Mouse (Mus musculus) bone marrow macrophage, adult 2 months (primary cell): ENCODE data around the gene Adig. TPM values are rescaled to one million over a fixed set of nuclear protein-coding genes. Genes with fewer than 3 reads are reported as not detected.

Experiments
- H3K27ac ChIP-seq: 2 replicates; pipeline ENCODE4 v1.5.1; 2012; ENCODE audit warnings: low read depth, low read length; ENCODE audit not compliant: insufficient read depth
- H3K4me1 ChIP-seq: 2 replicates; pipeline ENCODE4 v1.6.1; 2012; ENCODE audit warnings: low read length; ENCODE audit not compliant: control insufficient read depth, insufficient read depth
- H3K4me3 ChIP-seq: 2 replicates; pipeline ENCODE4 v1.5.1; 2012; ENCODE audit warnings: mild to moderate bottlenecking, low read length, moderate library complexity; ENCODE audit not compliant: insufficient read depth
- CTCF ChIP-seq: IDR thresholded peaks from 2 replicates; pipeline ENCODE4 v1.5.1; 2012; ENCODE audit warnings: low read depth, mild to moderate bottlenecking, low read length, moderate library complexity
- POLR2A ChIP-seq: IDR thresholded peaks from 2 replicates; pipeline ENCODE4 v1.6.1; 2012; ENCODE audit warnings: mild to moderate bottlenecking, low read depth, low read length, borderline replicate concordance
- polyA plus RNA-seq: library from polyadenylated mRNA; stranded (reverse); fragments of >200 nt; gene quantifications from 2 replicates; pipeline ENCODE4 v1.2.4, GENCODE M21; 2012; ENCODE audit not compliant: missing spikeins, insufficient read depth, insufficient read length

Adig gene
- not detected in 2 replicates for polyA plus RNA-seq

DNA sequence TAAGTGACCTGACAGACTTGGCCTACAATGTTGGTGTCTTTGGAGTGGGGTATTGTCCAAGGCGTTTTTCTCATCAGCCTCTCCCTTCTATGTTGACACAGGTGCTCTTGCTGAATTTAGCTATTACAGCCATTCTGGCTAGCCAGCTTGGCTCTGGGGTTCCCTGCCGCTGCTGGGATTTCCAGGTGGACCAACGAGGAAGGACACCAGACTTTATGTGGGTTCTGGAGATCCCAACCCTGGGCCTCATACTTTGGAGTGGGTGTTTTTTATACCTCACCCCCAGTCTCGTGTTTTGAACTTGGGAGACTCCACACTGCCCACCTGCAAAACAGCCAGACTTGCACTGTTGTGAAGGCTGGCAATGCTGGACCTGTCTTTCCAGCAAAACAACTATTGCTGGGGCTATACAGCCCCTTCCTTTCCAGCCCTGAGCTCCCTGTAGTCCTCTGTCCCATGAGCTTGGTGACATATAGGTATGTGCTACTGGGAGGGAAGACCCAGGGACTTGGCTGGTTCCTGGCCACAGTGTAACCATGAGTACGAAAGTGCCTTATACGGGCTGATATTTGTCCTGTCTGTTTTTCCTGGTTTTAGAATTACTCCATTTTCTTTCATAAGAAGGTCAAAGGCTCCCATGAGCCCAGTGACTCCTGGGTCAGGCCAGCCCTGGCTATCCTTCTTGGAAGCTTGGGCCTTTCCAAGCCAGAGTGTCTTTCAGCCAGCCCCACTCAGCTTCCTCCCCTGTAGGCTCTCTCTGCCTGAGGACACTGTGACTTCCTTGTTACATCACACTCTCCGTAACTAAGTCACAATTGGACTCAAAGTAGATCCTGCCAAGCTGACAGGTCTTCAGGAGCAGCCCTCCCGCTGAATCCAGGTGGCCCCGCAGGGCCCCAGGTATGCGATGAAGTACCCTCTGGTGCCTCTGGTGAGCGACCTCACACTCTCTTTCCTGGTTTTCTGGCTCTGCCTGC lies at the start of gene Adig:
Gene Adig (plus strand): TSS at position 777 of the 977 bp plus-strand sequence.
- no peak for TF ChIP-seq CTCF
- TF ChIP-seq POLR2A, result no peak
- no peak within 1 kb of the TSS for H3K4me3 ChIP-seq
- peaks cover 2% of the 10 kb centered on the region; the same call in 1 of the 2 replicates for H3K4me1 ChIP-seq
- no peak within 1 kb of the TSS for H3K27ac ChIP-seq

DNA sequence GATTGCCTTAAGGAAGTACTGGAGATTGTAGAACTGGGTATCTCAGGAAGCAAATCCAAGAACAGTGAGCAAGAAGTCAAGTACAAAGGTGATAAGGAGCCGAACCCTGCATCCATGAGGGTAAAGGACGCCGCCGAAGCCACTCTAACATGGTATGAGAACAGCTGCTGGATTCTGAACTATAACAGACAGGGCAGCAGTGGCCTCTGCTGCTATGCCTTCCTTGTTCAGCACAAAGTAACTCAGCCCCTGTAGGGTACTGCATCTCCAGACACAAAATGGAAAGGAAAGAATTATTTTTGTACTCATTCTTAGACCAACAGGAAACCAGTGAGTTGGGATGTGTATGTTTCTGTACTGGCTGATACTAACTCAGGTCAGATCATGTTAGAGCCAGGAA lies 46.0 kb upstream of the Adig start:
- Histone ChIP-seq H3K27ac (no peak overlapping the region), H3K4me1 (no peaks in the 10 kb centered on the region), H3K4me3 (no peak overlapping the region)
- TF ChIP-seq POLR2A (no peak), CTCF (no peak)

DNA sequence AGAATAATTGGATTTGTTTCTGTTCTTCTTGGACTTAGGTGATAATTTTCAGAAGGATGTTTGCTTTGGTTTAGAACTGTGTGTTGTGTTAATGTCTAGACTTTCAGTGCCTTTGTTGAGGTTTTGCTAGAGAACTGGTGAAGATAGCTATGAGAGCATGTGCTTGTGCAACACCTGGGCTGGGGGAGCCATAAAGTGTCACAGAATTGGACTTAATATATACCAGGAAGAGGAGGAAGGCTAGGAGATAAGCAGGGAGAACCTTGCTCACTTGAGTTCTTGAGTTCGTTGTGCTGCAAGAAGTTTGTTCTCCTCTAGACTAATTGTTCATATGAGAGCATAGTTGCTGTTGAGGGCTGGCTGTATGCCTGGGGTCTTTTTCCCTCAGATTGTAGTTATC lies 44.8 kb upstream of the Adig start:
- H3K27ac ChIP-seq, result no peak overlapping the region
- H3K4me1 ChIP-seq, result peaks cover 4% of the 10 kb centered on the region
- TF ChIP-seq CTCF, result no peak
- no peak for TF ChIP-seq POLR2A
- H3K4me3 ChIP-seq, result no peak overlapping the region

DNA sequence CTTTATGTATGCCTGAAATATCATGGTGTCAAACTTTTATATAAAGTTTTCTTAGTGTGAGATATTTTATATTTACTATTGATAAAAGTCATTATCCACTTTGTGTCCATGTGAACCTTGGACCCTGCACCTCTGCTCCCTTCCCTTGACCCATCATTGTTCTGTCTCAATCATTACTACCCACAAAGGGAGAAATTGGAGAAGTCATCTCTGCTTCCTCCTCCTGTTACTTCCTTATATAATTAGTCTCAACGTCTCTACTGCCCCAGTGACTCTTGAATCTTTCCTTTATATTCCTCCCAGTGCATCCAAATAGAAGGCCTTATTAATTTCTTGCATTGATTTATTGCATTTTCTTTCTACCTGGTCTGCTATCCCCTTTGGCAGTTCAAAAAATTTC lies 40.0 kb upstream of the Adig start:
- peaks cover 6% of the 10 kb centered on the region for H3K4me1 ChIP-seq
- no peak overlapping the region for H3K27ac ChIP-seq
- TF ChIP-seq CTCF, result no peak
- TF ChIP-seq POLR2A, result no peak
- no peak overlapping the region for H3K4me3 ChIP-seq

DNA sequence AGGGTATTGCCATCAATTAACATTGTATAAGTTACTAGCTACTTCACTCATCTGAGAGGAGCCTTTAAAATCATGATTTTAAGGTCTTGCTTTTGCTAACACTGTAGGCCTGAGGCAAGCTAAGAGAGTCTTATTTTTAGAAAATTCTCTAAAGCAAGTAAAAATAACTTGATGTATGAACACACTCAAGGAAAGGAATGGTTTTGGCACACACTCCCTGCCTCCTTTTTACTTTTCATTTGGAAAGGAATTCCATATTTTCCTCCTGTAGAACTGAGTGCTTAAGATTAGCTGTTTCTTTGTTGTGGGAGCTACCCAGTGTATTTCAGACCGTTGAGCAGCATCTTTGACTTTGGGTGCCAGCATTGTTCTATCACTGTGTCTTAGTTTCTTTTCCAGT lies 28.3 kb upstream of the Adig start:
- no peak overlapping the region for H3K4me3 ChIP-seq
- H3K27ac ChIP-seq, result no peak overlapping the region
- TF ChIP-seq CTCF (no peak), POLR2A (no peak)
- H3K4me1 ChIP-seq, result no peaks in the 10 kb centered on the region

DNA sequence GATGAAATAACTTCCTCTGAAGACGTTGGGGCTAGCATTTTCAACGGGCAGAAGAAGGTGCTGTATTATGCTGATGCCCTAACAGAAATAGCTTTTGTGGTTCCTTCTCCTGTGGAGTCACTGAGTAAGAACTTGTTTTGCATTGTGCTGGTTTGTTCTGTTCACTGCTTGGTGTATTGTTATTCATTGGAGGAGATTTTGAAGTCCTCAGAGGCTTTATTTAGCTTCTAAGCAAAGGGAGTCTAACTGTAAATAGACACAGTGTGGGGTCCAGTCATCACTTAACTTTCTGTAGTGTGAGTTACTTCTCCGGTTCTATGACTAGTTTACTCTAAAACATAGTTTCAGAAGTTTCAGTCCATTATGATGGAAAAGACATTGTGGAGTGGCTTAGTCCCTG lies 24.8 kb upstream of the Adig start:
- H3K27ac ChIP-seq, result no peak overlapping the region
- TF ChIP-seq CTCF (no peak), POLR2A (no peak)
- H3K4me3 ChIP-seq, result no peak overlapping the region
- H3K4me1 ChIP-seq, result no peaks in the 10 kb centered on the region

DNA sequence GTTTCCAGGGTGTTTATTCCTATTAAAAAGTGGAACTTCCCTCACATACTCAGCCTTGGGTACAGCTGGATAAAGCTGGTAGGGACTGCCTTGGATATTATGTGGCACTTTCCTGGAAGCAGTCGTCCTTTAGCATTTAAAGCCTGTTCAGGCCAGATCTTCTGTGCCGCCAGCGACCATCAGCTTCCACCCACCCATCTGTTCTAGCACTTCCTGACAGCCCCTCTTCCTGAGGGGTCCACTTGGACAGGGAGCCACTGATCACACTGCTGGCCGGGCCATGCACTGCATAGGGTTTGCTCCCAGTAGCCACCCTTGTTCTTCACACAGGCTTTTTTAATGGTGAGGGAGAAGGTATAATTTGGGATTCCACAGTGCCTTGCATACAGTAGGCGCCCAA lies 4.0 kb upstream of the Adig start:
- H3K4me3 ChIP-seq, result no peak overlapping the region
- H3K27ac ChIP-seq, result no peak overlapping the region
- TF ChIP-seq CTCF (no peak), POLR2A (no peak)
- peaks cover 2% of the 10 kb centered on the region; the same call in 1 of the 2 replicates for H3K4me1 ChIP-seq

DNA sequence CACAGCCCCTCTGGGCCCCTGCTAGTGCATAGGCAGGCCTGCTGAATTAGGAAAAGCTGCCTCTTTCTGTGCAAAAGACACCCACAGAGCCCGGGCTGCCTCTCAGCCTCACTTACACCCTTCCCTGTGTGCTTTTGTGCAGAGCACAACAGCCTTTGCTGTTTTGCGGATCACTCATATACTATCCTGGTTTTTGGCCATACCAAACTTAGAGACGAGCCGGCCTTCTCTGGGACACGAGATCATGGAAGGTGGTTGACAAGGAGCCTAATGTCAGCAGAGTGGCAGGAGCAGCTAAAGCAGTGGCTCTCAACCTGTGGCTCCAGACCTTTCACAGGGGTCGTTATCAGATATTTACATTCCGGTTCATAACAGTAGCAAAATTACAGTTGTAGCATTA lies 814 bp downstream of the Adig start:
- no peak overlapping the region for H3K4me3 ChIP-seq
- no peak for TF ChIP-seq POLR2A
- no peak for TF ChIP-seq CTCF
- no peaks in the 10 kb centered on the region for H3K4me1 ChIP-seq
- no peak overlapping the region for H3K27ac ChIP-seq

DNA sequence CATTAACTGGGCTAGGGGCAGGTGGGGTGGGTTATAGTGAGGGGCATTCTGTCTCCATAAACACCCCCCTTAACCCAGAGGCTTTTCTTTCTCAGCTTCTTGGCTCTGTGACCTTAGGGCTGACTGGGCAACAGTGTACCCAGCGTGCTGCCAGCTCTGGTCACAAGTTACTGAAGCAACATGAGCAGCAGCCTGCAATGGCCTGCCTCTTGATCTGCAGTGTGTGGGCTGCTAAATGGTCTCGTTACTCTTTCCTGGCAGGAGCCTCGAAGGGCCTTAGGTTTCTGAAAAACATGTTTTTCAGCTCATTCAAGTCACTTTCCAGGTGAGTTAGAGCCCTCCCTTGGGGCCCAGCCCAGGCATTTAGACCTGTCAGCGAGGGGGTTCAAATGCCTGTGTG lies 1.3 kb downstream of the Adig start:
- no peak overlapping the region for H3K4me3 ChIP-seq
- no peak for TF ChIP-seq POLR2A
- TF ChIP-seq CTCF, result no peak
- no peak overlapping the region for H3K27ac ChIP-seq
- no peaks in the 10 kb centered on the region for H3K4me1 ChIP-seq

DNA sequence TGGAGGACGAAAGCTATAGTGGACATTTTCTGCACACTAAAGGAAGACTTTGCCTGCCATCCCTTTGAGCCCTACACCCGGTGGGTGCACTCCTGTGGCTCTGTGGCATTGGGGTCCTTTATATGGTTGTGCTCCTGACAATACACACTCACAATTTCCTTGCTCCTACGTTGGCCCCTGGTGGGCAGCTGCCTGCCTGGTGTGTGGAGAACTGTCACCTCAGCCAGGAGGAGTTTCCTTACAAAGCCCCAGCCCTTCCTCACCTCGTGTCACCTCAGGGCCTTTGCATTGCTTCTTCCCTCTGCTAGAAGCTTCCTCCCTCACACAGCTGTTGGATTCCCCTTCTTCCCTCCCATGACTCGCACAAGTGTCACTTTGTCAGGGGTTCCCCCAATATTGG lies 4.1 kb downstream of the Adig start:
- Histone ChIP-seq H3K4me3 (no peak overlapping the region), H3K4me1 (no peaks in the 10 kb centered on the region)
- no peak for TF ChIP-seq CTCF
- no peak for TF ChIP-seq POLR2A

DNA sequence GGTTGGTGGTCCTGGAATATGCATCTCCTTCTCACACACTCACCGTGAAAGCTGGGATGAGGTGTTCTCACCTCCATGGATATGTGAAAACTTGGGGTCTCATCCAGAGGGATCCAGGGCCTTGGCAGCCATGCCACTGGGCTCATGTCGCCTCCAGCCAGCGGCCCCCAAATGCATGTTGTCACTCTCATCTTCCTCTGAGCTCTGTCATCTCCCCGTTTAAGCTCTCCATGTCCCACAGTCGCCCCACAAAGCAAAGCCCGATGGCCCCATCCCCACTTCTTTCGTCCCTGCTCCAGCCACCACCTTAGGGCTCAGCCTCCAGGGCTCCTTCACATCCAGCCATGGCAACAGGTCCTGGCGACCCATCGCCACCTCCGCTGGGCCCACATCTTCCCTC lies 4.6 kb downstream of the Adig start:
- no peaks in the 10 kb centered on the region for H3K4me1 ChIP-seq
- TF ChIP-seq CTCF (no peak), POLR2A (no peak)
- H3K27ac ChIP-seq, result no peak overlapping the region
- no peak overlapping the region for H3K4me3 ChIP-seq

More for the DNA sequence above, 4.1 kb downstream of the Adig start:
- no peak overlapping the region for H3K27ac ChIP-seq
